Mouse (Mus musculus): ENCODE measurements around the gene Smad1. TPM values are rescaled to one million over a fixed set of nuclear protein-coding genes. Genes with fewer than 3 reads are reported as not detected.
"Not testable (repeated sequence)": the region's sequence is repeated elsewhere in the genome, so short reads cannot be mapped to it uniquely, and the experiment has no call there.

The Smad1 gene
- total RNA-seq (2022), result 10 to 100 TPM; 24.2 to 37.3 (median 28.3) TPM

DNA sequence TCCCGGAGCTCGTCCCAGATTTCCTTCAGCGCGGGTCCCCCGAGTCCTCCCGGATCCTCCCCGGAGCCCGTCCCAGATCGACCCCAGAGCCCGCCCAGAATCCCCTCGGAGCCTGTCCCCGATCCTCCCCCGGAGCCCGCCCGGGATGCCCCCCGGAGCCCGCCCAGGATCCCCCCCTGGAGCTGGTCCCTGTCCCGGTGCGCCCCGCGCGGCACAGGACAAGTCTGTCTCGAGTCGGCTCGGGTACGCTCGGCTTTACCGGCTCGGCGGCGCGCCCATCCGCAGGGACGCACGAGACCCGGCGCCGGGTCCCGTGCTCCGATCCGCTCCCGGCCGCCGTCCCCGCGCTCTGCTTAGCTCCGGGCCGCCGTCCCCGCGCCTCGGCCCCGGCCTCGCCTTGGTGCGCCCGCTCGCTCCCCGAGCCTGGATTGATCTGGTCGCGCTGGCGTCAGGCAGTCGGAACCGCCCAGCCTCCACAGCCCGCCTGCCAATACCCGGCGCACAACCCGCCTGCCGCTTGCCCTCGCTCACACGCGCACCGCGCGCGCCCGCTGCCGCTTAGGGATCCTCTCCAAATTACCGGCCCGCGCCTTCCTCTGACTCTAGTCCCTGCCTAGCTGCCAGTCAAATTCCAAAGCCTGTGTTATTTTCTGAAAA lies at the start of gene Smad1:
Gene Smad1, minus strand, starts transcription at position 525 of the 657 bp plus-strand sequence.
- peak; percentile 95 for DNase-seq

DNA sequence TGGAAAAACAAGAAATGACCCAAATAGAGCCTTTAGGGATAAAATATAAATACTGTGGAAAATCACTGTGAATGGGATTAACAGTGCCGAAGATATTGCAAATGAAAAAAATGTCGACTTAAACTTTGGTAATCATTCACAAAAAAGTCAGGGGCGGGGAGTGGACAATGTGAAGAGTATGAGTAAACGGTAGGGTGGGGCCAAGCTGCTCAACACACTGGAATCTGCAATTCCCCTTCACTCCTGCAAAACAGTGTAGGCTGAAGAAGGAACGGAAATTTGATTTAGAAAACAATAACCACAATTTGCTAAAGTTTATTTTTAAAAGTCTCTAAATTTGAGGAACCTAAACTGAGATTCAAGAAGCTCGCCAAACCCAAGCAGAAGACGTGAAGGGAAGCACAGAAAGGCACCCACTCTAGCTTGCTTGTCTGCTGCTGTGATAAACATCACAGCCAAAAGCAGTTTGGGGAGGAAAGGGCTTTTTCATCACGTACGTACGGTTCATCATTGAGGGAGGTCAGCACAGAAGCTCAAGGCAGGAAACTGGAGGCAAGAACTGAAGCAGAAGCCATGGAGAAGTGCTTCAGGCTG lies 48.0 kb upstream of the Smad1 start:
- DNase-seq, result no peak

- no peak for DNase-seq
Measured at GRCm38 (mm10) chr8:79443460-79444098, 44.3 kb upstream of the Smad1 start.

- DNase-seq, result no peak
Measured at GRCm38 (mm10) chr8:79433953-79434500, 34.7 kb upstream of the Smad1 start.

DNA sequence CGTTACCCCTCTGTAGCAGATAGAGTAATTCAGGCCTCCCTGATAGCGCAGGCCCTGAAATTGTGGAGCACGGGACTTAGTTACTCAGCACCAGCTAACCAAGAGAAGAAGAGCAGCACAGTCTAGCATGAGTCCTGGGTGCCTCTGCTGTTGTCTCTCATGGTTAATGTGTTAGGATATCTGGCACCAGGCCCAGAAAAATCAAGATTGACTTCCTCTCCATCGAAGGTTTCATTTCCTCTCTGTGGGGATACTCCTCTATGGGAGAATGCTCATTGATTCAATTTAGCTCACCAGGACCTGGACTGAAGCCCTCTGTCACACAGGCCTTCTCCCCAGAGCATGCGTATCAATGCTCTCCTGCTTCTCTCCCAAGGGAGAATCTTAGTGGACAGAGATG lies 15.6 kb upstream of the Smad1 start:
- no peak for DNase-seq

DNA sequence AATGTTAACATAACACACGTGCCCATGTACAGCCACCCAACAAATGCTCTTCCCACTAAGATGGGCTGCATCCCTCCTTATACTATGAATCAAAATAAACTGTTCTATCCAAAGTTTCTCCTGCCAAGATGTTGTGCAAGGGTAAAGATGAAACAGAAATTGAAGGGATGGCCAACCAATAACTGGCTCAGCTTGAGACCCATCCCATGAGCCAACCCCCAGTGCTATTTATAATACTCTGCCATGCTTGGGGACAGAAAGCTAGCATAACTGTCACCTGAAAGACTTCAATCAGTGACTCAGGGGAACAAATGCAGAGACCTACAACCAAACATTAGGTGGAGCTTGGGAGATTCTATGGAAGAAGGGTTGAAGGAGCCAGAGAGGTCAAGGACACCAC lies 11.2 kb upstream of the Smad1 start:
- DNase-seq, result no peak

DNA sequence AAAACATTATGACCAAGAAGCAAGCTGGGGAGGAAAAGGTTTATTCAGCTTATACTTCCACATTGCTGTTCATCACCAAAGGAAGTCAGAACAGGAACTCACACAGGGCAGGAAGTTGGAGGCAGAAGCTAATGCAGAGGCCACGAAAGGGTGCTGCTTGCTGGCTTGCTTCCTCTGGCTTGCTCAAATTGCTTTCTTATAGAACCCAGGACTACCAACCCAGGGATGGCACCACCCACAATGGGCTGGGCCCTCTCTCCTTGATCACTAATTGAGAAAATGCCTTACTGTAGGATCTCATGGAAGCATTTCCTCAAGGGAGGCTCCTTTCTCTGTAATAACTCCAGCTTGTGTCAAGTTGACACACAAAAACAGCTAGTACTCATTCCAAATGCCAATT lies 8.0 kb upstream of the Smad1 start:
- not testable (repeated sequence) for DNase-seq

DNA sequence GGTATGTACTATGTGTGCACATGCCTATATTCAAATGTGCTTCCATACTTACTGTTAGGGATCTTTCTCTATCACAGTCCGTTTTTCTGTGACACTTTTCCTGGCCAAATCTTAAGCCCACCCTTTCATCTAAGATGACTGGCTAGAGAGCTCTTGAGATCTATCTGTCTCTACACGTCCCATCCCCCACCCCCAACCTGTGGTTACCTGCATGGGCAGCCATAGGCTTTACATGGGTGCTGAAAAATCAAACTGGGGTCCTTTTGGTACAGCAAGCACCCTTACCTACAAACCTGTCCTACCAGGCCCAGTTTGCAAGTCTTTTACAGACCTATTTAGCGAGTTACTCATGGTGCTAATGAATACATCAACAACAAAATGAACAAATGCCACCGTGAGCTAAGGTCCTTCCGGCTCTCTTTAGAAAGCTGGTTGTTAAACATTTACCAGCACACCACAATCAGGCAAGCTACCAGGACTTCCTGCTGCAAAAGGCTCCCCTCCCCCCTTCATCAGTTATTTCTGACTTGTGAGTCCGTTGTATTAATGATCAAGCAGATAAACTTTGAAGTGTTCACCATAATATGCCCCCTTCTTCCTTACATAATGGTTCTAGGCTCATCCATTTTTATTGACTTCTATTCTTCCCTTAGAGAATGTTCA lies 5.7 kb upstream of the Smad1 start:
- DNase-seq, result no peak

- no peak for DNase-seq
Measured at GRCm38 (mm10) chr8:79400671-79401070, 1.4 kb upstream of the Smad1 start.

GRCm38 (mm10) chr8:79398251-79398981 lies 902 bp downstream of the Smad1 start:
- no peak for DNase-seq

GRCm38 (mm10) chr8:79397705-79398250 lies 1.5 kb downstream of the Smad1 start:
- DNase-seq, result no peak

- no peak for DNase-seq
Measured at GRCm38 (mm10) chr8:79396911-79397310, 2.4 kb downstream of the Smad1 start.

DNA sequence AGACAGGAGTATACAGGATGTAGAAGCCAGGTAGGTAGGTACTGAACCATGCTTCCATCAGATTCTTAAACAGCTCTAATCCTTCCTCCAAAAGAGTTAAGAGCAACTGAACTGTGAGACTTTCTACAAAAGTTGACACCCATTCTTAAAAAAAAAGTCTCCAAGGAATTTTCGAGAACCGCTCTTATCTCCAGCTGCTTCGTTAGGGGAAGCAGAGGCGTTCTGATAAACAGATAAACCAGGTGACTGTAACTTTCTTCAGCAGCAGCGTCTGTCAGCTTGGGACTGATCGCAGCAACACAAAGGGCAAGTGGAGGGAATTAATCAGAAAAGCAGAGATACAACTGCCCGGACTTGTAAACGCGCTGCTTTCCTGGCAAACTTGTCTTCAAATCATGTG lies 5.3 kb downstream of the Smad1 start:
- DNase-seq, result no peak

DNA sequence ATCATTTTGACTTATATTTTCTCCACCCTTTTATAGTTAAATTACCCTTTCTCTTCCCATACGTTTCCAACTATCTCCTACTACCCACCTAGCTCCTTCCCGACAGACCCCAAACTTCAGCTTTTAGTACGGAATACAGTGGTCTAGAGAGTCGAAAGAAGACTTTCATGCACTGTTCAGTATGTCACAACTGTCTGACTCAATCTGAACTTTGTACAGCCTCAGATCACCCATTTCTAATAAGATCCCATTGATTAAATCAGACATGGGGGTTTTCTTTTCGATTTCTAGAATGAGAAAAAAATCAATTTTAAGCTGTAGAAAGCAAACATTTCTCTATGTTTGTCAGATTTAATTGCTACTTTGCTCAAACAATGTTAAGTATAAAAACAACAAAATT lies 6.1 kb downstream of the Smad1 start:
- no peak for DNase-seq

DNA sequence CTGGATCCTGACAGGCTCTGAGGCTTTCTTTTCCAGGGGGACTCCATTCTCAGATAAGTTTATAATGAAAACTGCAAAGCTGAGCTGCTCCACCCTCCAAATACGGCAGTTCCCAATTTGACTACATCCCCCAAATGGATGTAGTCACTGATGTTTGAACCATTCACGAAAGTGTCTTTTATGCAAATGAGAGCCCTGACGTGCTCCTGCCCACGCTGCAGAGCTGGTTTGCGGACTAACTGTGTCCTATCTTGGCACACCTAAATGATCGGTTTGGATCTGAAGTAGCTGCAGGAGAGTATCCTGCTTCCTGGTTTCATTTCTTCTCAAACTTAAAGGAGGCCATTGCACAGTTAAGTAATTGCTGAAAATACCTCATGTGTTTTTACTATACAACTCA lies 6.7 kb downstream of the Smad1 start:
- no peak for DNase-seq

DNA sequence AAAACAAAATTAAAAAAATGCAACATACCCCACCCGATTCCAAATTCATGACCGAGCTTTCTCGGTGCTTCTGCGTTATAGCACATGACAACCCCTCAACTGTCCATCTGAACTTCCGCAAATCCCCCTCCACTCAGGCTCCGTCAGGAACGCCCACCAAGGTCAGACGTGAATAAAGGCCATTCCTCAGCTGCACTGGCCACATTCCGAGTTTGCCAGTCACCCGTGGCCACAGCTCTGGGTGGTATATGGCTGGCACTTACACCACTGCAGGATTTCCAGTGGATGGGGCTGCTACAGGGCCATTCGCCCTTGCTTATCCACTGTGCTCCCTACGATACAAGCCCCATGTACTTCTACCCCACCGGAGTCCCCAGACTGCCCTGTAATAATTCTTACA lies 7.9 kb downstream of the Smad1 start:
- DNase-seq, result no peak

- no peak for DNase-seq
Measured at GRCm38 (mm10) chr8:79389074-79389786, 10.1 kb downstream of the Smad1 start.

DNA sequence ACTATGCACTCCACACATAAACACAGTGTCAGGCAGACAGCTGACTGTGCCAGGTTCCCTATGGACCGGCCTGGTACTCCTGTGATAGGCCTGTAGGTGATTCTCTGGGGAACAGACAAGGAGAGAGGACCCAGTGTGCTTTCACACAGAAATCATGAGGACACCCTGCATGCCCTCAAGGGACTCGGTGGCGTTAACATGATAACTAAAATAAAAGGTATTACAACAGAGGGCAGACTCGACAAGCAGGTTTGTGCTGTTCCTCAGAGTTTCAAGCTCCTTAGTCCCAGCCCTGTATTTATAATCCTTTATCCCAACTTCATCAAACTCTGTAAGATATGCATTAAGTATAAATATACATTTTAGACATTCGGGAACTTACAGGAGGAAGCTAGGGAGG lies 12.5 kb downstream of the Smad1 start:
- DNase-seq, result no peak

GRCm38 (mm10) chr8:79386358-79386757 lies 13.0 kb downstream of the Smad1 start:
- no peak for DNase-seq

DNA sequence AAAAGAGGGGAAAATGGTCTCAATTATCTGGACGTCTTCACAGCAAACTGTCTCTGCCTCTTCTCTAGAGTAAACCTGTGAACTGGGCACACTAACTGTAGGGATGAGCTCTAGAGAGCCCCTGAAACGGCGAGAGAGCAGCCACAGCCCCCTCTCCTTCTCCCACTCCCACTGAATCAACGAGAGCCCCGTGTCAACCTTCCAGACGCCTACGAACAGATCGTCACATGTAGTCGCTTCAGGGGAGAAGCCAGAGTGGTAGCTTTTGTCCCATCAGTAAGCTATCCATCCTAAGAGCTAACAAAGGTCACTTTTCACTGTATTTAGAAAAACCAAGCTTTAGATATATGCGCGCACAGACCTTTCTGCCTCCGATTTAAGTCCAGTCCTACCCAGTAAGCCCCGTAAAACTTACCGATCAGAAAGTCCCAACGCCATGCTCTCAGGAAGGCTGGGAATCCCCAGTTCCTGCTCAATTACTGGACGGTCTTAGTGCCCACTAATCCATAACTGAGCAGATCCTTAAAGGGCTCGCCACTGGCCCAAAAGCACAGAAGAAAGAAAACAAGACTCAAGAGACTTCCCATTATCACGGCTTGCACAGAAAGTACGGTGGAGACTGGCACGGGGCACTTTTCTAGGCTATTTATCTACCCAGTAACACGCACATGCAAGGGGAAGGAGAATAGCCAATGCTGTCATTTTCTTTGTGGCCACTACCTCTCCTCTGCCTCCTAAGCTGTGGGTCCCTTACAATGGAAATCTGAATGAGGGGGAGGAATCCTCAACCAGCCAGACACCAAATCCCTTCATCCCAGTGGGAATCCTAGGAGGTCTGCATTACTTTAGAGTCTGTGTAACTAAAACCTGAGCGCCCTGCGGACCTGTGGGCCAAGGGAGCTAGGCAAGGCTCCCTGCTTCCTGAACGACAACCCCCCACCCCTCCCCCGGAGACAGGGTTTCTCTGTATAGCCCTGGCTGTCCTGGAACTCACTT lies 14.7 kb downstream of the Smad1 start:
- DNase-seq, result no peak

Measured in adrenal gland, adult 8-10 months (tissue).